Mouse (Mus musculus): ENCODE data around the gene Serpinb7.

The Serpinb7 gene

GRCm38 (mm10) chr1:107481452-107481851 lies 82.0 kb downstream of the Serpinb7 start:
- in situ Hi-C loops (cut with MboI; ENCODE audit: low sequenced_read_pairs): loop anchor here (10.0 kb wide), 1 partner anchor 237 kb away; no protein-coding TSS in a partner anchor

DNA sequence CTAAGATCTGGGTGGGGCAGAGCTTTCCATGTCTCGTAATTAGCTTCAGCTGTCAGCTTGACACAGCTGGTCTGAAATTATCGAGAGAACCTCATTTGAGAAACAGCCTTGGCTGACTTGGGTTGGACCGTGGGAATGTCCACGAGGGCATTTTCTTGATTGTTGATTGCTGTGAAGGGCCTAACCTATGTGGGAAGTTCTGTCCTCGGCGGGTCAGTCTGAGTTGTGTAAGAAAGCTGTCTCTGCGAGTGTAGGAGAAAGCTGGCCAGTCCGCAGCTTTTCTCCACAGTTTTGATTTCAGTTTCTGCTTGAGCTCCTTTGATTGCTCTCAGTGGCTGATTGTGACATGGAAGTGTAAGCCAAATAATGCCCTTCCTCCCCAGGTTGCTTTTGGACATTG lies 90.1 kb downstream of the Serpinb7 start:
- in situ Hi-C loops (cut with MboI; ENCODE audit: low sequenced_read_pairs): loop anchor here (10.0 kb wide), 1 partner anchor 245 kb away; no protein-coding TSS in a partner anchor

- in situ Hi-C loops (cut with MboI; ENCODE audit: low sequenced_read_pairs): no loop called here
These were observed 97.3 kb downstream of the Serpinb7 start for GRCm38 (mm10) chr1:107496789-107497188.

DNA sequence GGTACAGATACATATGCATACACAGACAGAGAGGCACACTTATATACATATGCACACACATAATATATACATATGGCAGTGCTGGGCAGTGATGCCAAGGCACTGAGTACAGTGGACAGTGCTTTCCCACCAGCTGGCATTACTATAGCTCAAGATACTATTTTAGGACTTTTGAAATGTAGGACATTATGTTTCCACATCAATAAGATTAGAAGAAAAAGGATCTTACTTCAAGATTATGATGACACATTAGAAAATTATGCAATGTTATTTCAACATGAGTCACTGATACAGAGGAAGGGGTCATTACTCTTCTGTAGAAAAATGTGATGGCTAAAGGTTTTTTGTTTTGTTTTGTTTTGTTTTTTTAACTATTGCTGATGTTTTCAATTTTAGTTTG lies 102.6 kb downstream of the Serpinb7 start:
- in situ Hi-C loops (cut with MboI; ENCODE audit: low sequenced_read_pairs): no loop called here

Data from CH12F3 (cell line).